Mouse (Mus musculus) kidney, embryonic 16.5 days (tissue): ENCODE results near the gene Bicral. TPM values are rescaled to one million over a fixed set of nuclear protein-coding genes. Genes with fewer than 3 reads are reported as not detected.
"Not testable (repeated sequence)": the region's sequence is repeated elsewhere in the genome, so short reads cannot be mapped to it uniquely, and the experiment has no call there.

Experiments
- ATAC-seq: fragments of 200-750 bp; cut with Nextera tagmentation; 2 replicates; pipeline ENCODE4 v1.8.0; 2017; ENCODE audit warnings: moderate TSS enrichment; ENCODE audit not compliant: low FRiP score, low TSS enrichment
- H3K27ac ChIP-seq: fragments of 300-500 bp; sonication (generic); 2 replicates; pipeline ENCODE4 v1.5.1; 2014; ENCODE audit warnings: low read length
- H3K27me3 ChIP-seq: fragments of 300-500 bp; sonication (generic); 2 replicates; pipeline ENCODE4 v1.6.1; 2014; ENCODE audit warnings: low read length, control low read depth, mixed read lengths; ENCODE audit not compliant: insufficient read depth
- H3K36me3 ChIP-seq: fragments of 300-500 bp; sonication (generic); 2 replicates; pipeline ENCODE4 v1.6.1; 2014; ENCODE audit warnings: low read length, control low read depth, mixed read lengths; ENCODE audit not compliant: insufficient read depth
- H3K4me1 ChIP-seq: fragments of 300-500 bp; sonication (generic); 2 replicates; pipeline ENCODE4 v1.6.1; 2014; ENCODE audit warnings: low read length, control low read depth, mixed read lengths; ENCODE audit not compliant: insufficient read depth
- H3K4me2 ChIP-seq: fragments of 300-500 bp; sonication (generic); replicated peaks from 2 replicates; pipeline ENCODE4 v1.6.1; 2014; ENCODE audit warnings: low read depth, low read length
- H3K4me3 ChIP-seq: fragments of 300-500 bp; sonication (generic); 2 replicates; pipeline ENCODE4 v1.5.1; 2014; ENCODE audit warnings: mild to moderate bottlenecking, low read length
- H3K9ac ChIP-seq: fragments of 300-500 bp; sonication (generic); replicated peaks from 2 replicates; pipeline ENCODE4 v1.6.1; 2014; ENCODE audit warnings: low read length
- H3K9me3 ChIP-seq: fragments of 300-500 bp; sonication (generic); 2 replicates; pipeline ENCODE4 v1.6.1; 2016; ENCODE audit warnings: low read length, control low read depth
- WGBS: fragments of 180-500 bp; shearing (Covaris S2); extraction: QIAGEN DNeasy Blood & Tissue Kit; methylation state at CpG from one replicate; pipeline ENCODE4 v1.1.7; 2014; 5-methylcytosine and 5-hydroxymethylcytosine counted together
- polyA plus RNA-seq: library from polyadenylated mRNA; unstranded; fragments of >200 nt; fragmentation: Nextera tagmentation; extraction: Ambion mirVana; gene quantifications from 2 replicates; pipeline ENCODE4 v1.2.1, GENCODE M21; 2015

Gene Bicral
- polyA plus RNA-seq, 1 experiment from 2014 or later = 3.2 TPM

DNA sequence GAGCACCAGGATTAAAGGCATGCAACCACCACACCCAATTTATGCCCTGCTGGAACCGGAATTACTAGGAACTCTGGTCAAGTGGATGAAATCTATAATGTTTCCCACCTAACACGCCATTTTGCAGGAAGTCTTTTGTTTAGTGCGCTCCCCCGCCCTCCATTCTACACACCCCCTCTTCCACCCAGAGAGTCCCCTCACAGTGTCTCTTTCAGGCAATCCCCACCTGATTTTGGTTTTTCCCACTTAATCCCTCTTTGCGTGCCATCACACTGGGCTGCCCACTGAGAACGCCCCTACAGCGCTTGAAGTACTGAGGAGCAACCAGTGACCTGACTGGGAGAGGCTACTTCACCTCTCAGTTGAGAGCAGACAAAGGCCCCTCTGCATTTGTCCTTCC lies 11.1 kb downstream of the Bicral start:
- 94% methylated on average over 7 of the region's 7 CpGs for WGBS

GRCm38 (mm10) chr17:46846573-46846972 lies 11.7 kb downstream of the Bicral start:
- H3K9me3 ChIP-seq, H3K36me3 ChIP-seq, H3K27me3 ChIP-seq, H3K4me2 ChIP-seq, H3K27ac ChIP-seq, H3K9ac ChIP-seq, ATAC-seq, H3K4me3 ChIP-seq: not testable (repeated sequence)
- H3K4me1 ChIP-seq = peaks cover 35% of the 10 kb centered on the region
- WGBS = 92% methylated on average over 18 of the region's 18 CpGs

More for the DNA sequence above, 11.1 kb downstream of the Bicral start:
- no peaks in the 10 kb centered on the region for H3K27me3 ChIP-seq
- H3K9ac ChIP-seq = no peak overlapping the region
- H3K27ac ChIP-seq = no peak overlapping the region
- peaks cover 32% of the 10 kb centered on the region for H3K4me1 ChIP-seq
- ATAC-seq = no peak
- H3K36me3 ChIP-seq = no peaks in the 10 kb centered on the region
- no peak overlapping the region for H3K4me2 ChIP-seq
- no peak overlapping the region for H3K4me3 ChIP-seq
- no peaks in the 10 kb centered on the region for H3K9me3 ChIP-seq

- H3K9me3 ChIP-seq = no peaks in the 10 kb centered on the region
- peak overlapping the region; percentile 9; the same call in 1 of the 2 replicates for H3K9ac ChIP-seq
- no peaks in the 10 kb centered on the region for H3K27me3 ChIP-seq
- peaks cover 35% of the 10 kb centered on the region for H3K4me1 ChIP-seq
- H3K27ac ChIP-seq = no peak overlapping the region
- H3K4me3 ChIP-seq = no peak overlapping the region
- no peak overlapping the region for H3K4me2 ChIP-seq
- ATAC-seq = no peak
- no peaks in the 10 kb centered on the region for H3K36me3 ChIP-seq
- 47% methylated on average over 12 of the region's 12 CpGs for WGBS
Observed at GRCm38 (mm10) chr17:46845262-46845661, 13.0 kb downstream of the Bicral start.

DNA sequence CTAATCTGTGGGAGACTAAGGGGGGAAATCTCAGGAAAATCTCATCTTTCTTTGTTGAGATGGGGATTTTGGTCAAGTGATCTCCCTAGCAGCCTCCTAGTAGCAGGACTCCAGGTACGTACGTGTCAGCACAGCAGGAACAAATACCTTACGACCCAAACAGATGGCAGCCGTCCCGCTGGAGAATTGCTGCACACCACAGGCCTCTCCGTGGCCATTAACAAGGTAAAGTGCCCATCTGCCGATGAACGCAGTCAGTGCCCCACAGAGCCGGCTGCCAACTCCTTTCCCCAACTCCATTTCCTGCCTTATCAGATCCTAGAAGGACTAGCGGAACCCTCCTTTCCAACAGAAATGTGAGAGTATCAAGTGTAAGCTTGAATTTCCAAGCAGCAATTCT lies 13.5 kb downstream of the Bicral start:
- ATAC-seq = no peak
- Histone ChIP-seq H3K4me2 (no peak overlapping the region), H3K27me3 (no peaks in the 10 kb centered on the region), H3K4me3 (no peak overlapping the region), H3K9ac (peak overlapping the region; percentile 9; the same call in 1 of the 2 replicates), H3K27ac (no peak overlapping the region), H3K36me3 (no peaks in the 10 kb centered on the region), H3K9me3 (no peaks in the 10 kb centered on the region), H3K4me1 (peaks cover 35% of the 10 kb centered on the region)
- 27% methylated on average over 10 of the region's 10 CpGs for WGBS

GRCm38 (mm10) chr17:46843716-46844115 lies 14.6 kb downstream of the Bicral start:
- H3K4me1 ChIP-seq = peaks cover 33% of the 10 kb centered on the region
- WGBS = 35% methylated on average over 7 of the region's 7 CpGs
- H3K27me3 ChIP-seq = no peaks in the 10 kb centered on the region
- no peaks in the 10 kb centered on the region for H3K36me3 ChIP-seq
- H3K27ac ChIP-seq = no peak overlapping the region
- no peak overlapping the region for H3K4me3 ChIP-seq
- no peak overlapping the region for H3K9ac ChIP-seq
- peak; percentile 56; the same call in 1 of the 2 replicates for ATAC-seq
- no peak overlapping the region for H3K4me2 ChIP-seq
- no peaks in the 10 kb centered on the region for H3K9me3 ChIP-seq

DNA sequence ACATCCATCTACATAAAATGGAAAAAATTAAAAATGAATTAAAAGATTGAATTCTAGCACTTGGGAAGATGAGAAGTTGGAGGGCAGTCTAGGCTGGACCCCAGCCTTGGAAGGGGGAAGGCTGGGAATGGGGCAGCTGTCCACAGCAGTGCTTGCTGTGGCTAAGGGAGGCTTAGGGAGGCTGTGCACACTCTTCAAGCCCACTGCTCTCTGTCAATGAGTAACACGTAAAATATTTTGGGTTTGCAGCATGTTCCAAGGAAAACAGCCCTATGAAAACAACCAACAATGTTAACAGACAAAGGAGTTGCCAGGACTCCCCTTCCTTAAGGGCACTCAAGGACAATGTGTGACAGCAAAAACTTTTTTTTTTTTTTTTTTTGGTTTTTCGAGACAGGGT lies 15.3 kb downstream of the Bicral start:
- ATAC-seq = peak; percentile 67
- Histone ChIP-seq H3K9ac (no peak overlapping the region), H3K36me3 (no peaks in the 10 kb centered on the region), H3K4me3 (no peak overlapping the region), H3K27me3 (no peaks in the 10 kb centered on the region), H3K27ac (no peak overlapping the region), H3K9me3 (no peaks in the 10 kb centered on the region), H3K4me2 (no peak overlapping the region), H3K4me1 (peaks cover 37% of the 10 kb centered on the region)
- 36% methylated on average over 2 of the region's 2 CpGs for WGBS

GRCm38 (mm10) chr17:46840304-46841010 lies 17.8 kb downstream of the Bicral start:
- H3K36me3 ChIP-seq = no peaks in the 10 kb centered on the region
- H3K27ac ChIP-seq = no peak overlapping the region
- ATAC-seq = no peak
- no peaks in the 10 kb centered on the region for H3K27me3 ChIP-seq
- no peak overlapping the region for H3K4me2 ChIP-seq
- peaks cover 45% of the 10 kb centered on the region for H3K4me1 ChIP-seq
- WGBS = 77% methylated on average over 10 of the region's 10 CpGs
- no peak overlapping the region for H3K9ac ChIP-seq
- no peaks in the 10 kb centered on the region for H3K9me3 ChIP-seq
- H3K4me3 ChIP-seq = no peak overlapping the region

DNA sequence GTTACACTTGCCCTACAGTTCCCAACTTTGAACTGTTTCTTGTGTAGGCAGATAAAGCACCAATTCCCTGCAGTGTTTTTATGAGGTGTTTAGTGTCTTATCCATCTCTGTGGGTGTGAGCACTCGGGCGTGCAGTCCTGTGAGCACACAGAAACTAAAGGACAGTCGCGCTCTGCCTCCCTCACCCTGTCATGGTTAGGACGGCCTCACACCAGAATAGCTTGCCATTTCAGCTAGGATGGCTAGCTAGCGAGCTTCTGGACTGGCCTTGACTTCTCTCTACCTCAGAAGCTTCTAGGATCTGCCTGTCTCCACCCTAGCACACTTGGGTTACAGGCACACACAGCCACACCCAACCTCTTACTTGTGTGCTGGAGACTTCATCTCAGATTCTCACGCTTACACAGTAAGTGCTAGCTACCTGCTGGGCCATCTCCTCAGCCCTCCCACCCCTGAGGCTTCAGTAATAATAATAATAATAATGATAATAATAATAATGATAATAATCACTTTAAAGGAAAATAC lies 19.8 kb downstream of the Bicral start:
- no peak overlapping the region for H3K9ac ChIP-seq
- H3K9me3 ChIP-seq = no peaks in the 10 kb centered on the region
- no peak overlapping the region for H3K27ac ChIP-seq
- H3K36me3 ChIP-seq = no peaks in the 10 kb centered on the region
- 37% methylated on average over 7 of the region's 7 CpGs for WGBS
- H3K4me3 ChIP-seq = no peak overlapping the region
- H3K4me2 ChIP-seq = no peak overlapping the region
- no peaks in the 10 kb centered on the region for H3K27me3 ChIP-seq
- 0 out of 2 replicates have a peak, but pooled peaks have one; percentile 16 for ATAC-seq
- peaks cover 30% of the 10 kb centered on the region for H3K4me1 ChIP-seq

DNA sequence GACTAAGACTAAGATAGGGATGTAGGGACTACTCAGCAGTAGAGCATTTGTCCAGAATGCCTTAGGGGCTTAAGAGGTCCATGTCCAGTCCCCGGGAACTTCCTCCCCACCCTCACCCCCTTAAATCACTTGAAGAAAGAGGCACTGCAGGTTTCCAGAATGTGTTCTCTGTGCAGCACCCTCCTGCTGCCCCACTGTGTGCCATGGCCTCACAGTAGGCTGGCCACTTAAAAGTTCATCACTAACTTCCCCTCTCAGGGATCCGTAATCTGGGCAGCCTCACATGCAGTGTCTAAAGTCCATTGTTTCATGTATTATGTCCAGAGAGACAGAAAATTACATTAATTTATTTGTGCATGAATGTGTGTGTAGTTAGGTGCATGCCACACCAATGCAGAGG lies 20.4 kb downstream of the Bicral start:
- Histone ChIP-seq H3K36me3 (no peaks in the 10 kb centered on the region), H3K4me3 (no peak overlapping the region), H3K9me3 (no peaks in the 10 kb centered on the region), H3K27me3 (no peaks in the 10 kb centered on the region), H3K4me1 (peaks cover 28% of the 10 kb centered on the region), H3K9ac (no peak overlapping the region), H3K4me2 (no peak overlapping the region), H3K27ac (peak overlapping the region; percentile 21; the same call in 1 of the 2 replicates)
- ATAC-seq = no peak
- WGBS = 65% methylated on average over 2 of the region's 2 CpGs

DNA sequence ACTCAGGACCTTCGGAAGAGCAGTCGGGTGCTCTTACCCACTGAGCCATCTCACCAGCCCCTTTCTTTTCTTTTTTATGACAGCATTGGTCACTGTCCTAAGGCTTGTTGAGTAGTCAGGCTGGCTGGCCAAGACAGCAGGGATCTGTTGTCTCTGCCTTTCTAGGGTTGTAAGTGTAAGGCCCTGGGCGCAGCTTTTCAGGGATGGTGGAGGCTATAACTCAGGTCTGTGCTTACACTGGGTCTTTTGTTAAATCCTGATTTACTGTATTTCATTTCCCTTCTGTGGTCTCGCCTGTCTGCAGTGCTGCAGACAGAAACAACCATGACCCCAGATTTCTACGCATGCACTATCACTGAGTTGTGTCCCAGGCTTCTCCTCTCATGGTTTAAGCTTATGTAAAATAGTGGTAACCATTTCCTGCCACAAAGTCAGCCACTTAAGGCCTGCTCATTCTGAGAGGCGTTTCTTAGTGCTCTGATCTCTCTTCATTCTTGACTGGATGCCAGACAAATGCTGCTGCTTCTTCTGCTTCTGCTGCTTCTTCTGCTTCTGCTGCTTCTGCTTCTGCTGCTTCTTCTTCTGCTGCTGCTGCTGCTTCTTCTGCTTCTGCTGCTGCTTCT lies 23.1 kb downstream of the Bicral start:
- H3K4me1 ChIP-seq = peaks cover 31% of the 10 kb centered on the region
- no peak overlapping the region for H3K27ac ChIP-seq
- WGBS = 72% methylated on average over 6 of the region's 6 CpGs
- H3K4me2 ChIP-seq = no peak overlapping the region
- no peaks in the 10 kb centered on the region for H3K36me3 ChIP-seq
- no peaks in the 10 kb centered on the region for H3K9me3 ChIP-seq
- no peaks in the 10 kb centered on the region for H3K27me3 ChIP-seq
- no peak overlapping the region for H3K9ac ChIP-seq
- ATAC-seq = no peak
- H3K4me3 ChIP-seq = no peak overlapping the region
